Mouse (Mus musculus): ENCODE data around the gene Mrgprb5. TPM values are rescaled to one million over a fixed set of nuclear protein-coding genes. Genes with fewer than 3 reads are reported as not detected.

Gene Mrgprb5
- polyA plus RNA-seq (2017; shearing (Covaris generic)), result not detected

DNA sequence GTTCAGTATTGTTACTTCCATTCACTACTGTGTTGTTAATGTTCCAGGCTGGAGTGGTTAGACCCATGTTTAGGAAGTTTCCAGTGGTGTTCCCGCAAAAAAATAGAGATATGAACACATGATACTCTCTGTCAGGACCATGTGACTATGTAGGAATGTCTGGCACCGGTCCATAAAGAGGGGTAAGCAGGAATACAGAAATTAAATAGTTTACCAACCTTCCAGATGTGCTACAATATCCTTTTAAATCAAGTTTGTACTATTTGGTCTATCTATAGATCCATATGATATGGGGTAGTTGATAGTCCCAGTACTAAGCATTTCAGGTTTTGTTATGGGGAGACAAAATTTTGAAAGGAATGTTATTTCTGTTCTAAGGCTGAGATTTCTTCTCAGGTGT, at the start of gene Mrgprb5:
TSS of gene Mrgprb5 (minus strand) at position 101 of the 400 bp plus-strand sequence.

DNA sequence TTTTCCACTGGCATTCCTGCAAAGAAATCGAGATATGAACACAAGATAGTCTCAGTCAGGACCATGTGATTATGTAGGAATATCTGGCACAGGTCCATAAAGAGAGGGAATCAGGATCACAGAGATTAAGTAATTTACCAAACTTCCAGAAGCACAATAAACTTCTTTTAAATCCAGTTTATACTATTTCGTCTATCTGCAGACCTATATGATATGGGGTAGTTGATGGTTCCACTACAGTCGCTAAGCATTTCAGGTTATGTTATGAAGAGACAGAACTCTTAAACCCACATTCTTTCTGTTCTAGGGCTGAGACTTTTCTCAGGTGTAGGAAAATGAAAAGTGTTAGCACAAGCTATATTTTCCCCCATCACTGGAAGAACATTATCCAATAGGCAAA, 30.4 kb upstream of the Mrgprb5 start, which contains the start of gene Mrgprb4:
TSS of gene Mrgprb4 (minus strand) at position 101 of the 400 bp plus-strand sequence.

Other genes with a start within 250 kb of the Mrgprb5 start
- gene Mrgpra4, start 186.9 kb downstream of the Mrgprb5 start, polyA plus RNA-seq (2017; shearing (Covaris generic)), result not detected
- gene Mrgprx1, start 141.4 kb downstream of the Mrgprb5 start, polyA plus RNA-seq (2017; shearing (Covaris generic)), result not detected
- not detected for gene Mrgprb4, start 30.3 kb upstream of the Mrgprb5 start, polyA plus RNA-seq (2017; shearing (Covaris generic))
- not detected for gene Mrgprb8, start 219.5 kb upstream of the Mrgprb5 start, polyA plus RNA-seq (2017; shearing (Covaris generic))